Comparison of ENCODE assay signal across 8 mouse cellular contexts in the genomic region with DNA sequence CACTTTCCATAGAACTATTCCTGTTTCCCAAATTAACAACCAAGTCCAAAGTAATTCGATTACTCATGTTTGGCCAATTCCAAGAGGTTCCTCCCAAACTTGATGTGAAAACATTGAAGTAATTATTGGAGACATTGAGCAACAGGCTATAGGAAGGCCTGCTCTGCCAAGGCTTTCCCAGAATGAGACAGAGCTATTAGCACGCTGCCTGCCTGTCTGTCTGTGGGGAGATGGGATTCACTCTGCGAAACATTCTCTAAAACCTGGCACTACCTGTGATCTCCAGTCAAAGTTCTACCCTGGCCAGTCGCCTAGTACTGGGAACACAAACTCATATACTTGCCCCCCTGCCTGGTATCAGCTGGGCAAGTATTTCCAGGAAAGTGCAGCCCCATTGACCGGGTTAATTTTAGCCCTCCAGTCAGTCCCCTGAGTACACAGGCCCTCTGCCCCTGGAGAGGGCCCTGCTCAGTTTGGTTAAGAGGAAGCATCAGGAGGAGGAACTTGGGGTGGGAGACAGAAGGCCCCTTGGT. TPM values are rescaled to one million over a fixed set of nuclear protein-coding genes. Genes with fewer than 3 reads are reported as not detected.
DNase-seq lines count a peak whose midpoint lies in the region; ATAC-seq and TF ChIP-seq lines count a peak whose summit lies in the region.

No protein-coding gene starts in this region.

- no peak for DNase-seq in lung, embryonic 14.5 days
- DNase-seq in lung, postnatal 36 days = no peak
- no peak for DNase-seq in embryonic facial prominence, embryonic 10.5 days (ENCODE audit: low spot score)
- peak; percentile 90 for DNase-seq in heart, postnatal 0 days (ENCODE audit: low spot score)
- DNase-seq in limb, embryonic 10.5 days (ENCODE audit: low spot score) = no peak
- no peak for DNase-seq in right cerebral cortex, adult 2 months (ENCODE audit: low spot score in 2 of 2)

- H3K4me2 ChIP-seq in lung, embryonic 14.5 days = peak overlapping the region; percentile 97
- peak overlapping the region; percentile 70 for H3K4me2 ChIP-seq in heart, postnatal 0 days (ENCODE audit: low read depth, low read length)
- H3K4me2 ChIP-seq in neural tube, embryonic 14.5 days (ENCODE audit: low read depth, low read length) = peak overlapping the region; percentile 73

- peak; percentile 78 for TF ChIP-seq EP300 in heart, postnatal 0 days (IDR thresholded peaks at IDR 0.05; ENCODE audit: low read depth)

- H3K9ac ChIP-seq in lung, embryonic 14.5 days = peak overlapping the region; percentile 90
- peak overlapping the region; percentile 89 for H3K9ac ChIP-seq in heart, postnatal 0 days (replicated peaks; ENCODE audit: low read depth, low read length)
- H3K9ac ChIP-seq in neural tube, embryonic 14.5 days (replicated peaks; ENCODE audit: low read depth, low read length) = no peak overlapping the region

- whole genome bisulfite sequencing in lung, embryonic 14.5 days = 21% methylated on average over 5 of the region's 5 CpGs
- WGBS in embryonic facial prominence, embryonic 10.5 days = 38% methylated on average over 5 of the region's 5 CpGs
- 1% methylated on average over 5 of the region's 5 CpGs for WGBS in heart, postnatal 0 days
- WGBS in limb, embryonic 10.5 days = 45% methylated on average over 5 of the region's 5 CpGs
- WGBS in neural tube, embryonic 14.5 days = 33% methylated on average over 5 of the region's 5 CpGs

- no peaks in the 10 kb centered on the region for H3K27me3 ChIP-seq in lung, embryonic 14.5 days (ENCODE audit: insufficient read depth, low read length)
- no peaks in the 10 kb centered on the region for H3K27me3 ChIP-seq in embryonic facial prominence, embryonic 10.5 days (replicated peaks; ENCODE audit: low read depth, poor library complexity, severe bottlenecking)
- H3K27me3 ChIP-seq in heart, postnatal 0 days (ENCODE audit: control insufficient read depth, insufficient read depth, low read length) = no peaks in the 10 kb centered on the region
- no peaks in the 10 kb centered on the region for H3K27me3 ChIP-seq in limb, embryonic 10.5 days (ENCODE audit: low read depth, poor library complexity, severe bottlenecking)
- no peaks in the 10 kb centered on the region for H3K27me3 ChIP-seq in neural tube, embryonic 14.5 days (ENCODE audit: control insufficient read depth, insufficient read depth, low read length)

- peak overlapping the region; percentile 94 for H3K27ac ChIP-seq in lung, embryonic 14.5 days (ENCODE audit: low read depth)
- peak overlapping the region; percentile 96 for H3K27ac ChIP-seq in embryonic facial prominence, embryonic 10.5 days (replicated peaks)
- H3K27ac ChIP-seq in heart, postnatal 0 days (ENCODE audit: low read depth) = peak overlapping the region; percentile 97
- H3K27ac ChIP-seq in limb, embryonic 10.5 days = peak overlapping the region; percentile 93; the same call in 1 of the 2 replicates
- no peak overlapping the region for H3K27ac ChIP-seq in neural tube, embryonic 14.5 days (ENCODE audit: low read depth, low read length)

- H3K36me3 ChIP-seq in lung, embryonic 14.5 days (ENCODE audit: insufficient read depth) = no peaks in the 10 kb centered on the region
- 0 out of 2 replicates have a peak, but pooled peaks cover 5% of the 10 kb centered on the region for H3K36me3 ChIP-seq in embryonic facial prominence, embryonic 10.5 days (replicated peaks)
- no peaks in the 10 kb centered on the region; the same call in 1 of the 2 replicates for H3K36me3 ChIP-seq in heart, postnatal 0 days (replicated peaks; ENCODE audit: control insufficient read depth, insufficient read depth, low read length)
- peaks cover 5% of the 10 kb centered on the region; the same call in 1 of the 2 replicates for H3K36me3 ChIP-seq in limb, embryonic 10.5 days
- no peaks in the 10 kb centered on the region for H3K36me3 ChIP-seq in neural tube, embryonic 14.5 days (ENCODE audit: control insufficient read depth, insufficient read depth, low read length)

- no peaks in the 10 kb centered on the region for H3K9me3 ChIP-seq in lung, embryonic 14.5 days (ENCODE audit: low read depth, low read length)
- H3K9me3 ChIP-seq in embryonic facial prominence, embryonic 10.5 days = no peaks in the 10 kb centered on the region
- H3K9me3 ChIP-seq in heart, postnatal 0 days (replicated peaks; ENCODE audit: control insufficient read depth, low read length) = no peaks in the 10 kb centered on the region
- H3K9me3 ChIP-seq in limb, embryonic 10.5 days (replicated peaks) = no peaks in the 10 kb centered on the region
- H3K9me3 ChIP-seq in neural tube, embryonic 14.5 days (ENCODE audit: control insufficient read depth, low read length) = no peaks in the 10 kb centered on the region

- peaks cover 27% of the 10 kb centered on the region for H3K4me1 ChIP-seq in lung, embryonic 14.5 days (ENCODE audit: insufficient read depth)
- peaks cover 38% of the 10 kb centered on the region for H3K4me1 ChIP-seq in embryonic facial prominence, embryonic 10.5 days
- H3K4me1 ChIP-seq in heart, postnatal 0 days (ENCODE audit: control insufficient read depth, insufficient read depth) = peaks cover 36% of the 10 kb centered on the region
- H3K4me1 ChIP-seq in limb, embryonic 10.5 days = peaks cover 43% of the 10 kb centered on the region
- H3K4me1 ChIP-seq in neural tube, embryonic 14.5 days (ENCODE audit: control insufficient read depth, insufficient read depth, low read length) = peaks cover 20% of the 10 kb centered on the region

- no peak for TF ChIP-seq CTCF in lung, embryonic 14.5 days (IDR thresholded peaks at IDR 0.05; ENCODE audit: low read depth)
- no peak for TF ChIP-seq CTCF in heart, postnatal 0 days (IDR thresholded peaks at IDR 0.05; ENCODE audit: low read depth)

- peak overlapping the region; percentile 77 for H3K4me3 ChIP-seq in lung, embryonic 14.5 days (ENCODE audit: low read depth, low read length)
- peak overlapping the region; percentile 81 for H3K4me3 ChIP-seq in embryonic facial prominence, embryonic 10.5 days
- H3K4me3 ChIP-seq in heart, postnatal 0 days (ENCODE audit: low read depth, low read length) = peak overlapping the region; percentile 82
- H3K4me3 ChIP-seq in limb, embryonic 10.5 days = peak overlapping the region; percentile 75
- peak overlapping the region; percentile 74 for H3K4me3 ChIP-seq in neural tube, embryonic 14.5 days (ENCODE audit: low read depth, low read length)

- no peak for ATAC-seq in lung, embryonic 14.5 days (ENCODE audit: insufficient read depth)
- peak; percentile 55 for ATAC-seq in heart, postnatal 0 days (ENCODE audit: insufficient read depth, low read depth)
- no peak for ATAC-seq in neural tube, embryonic 14.5 days (ENCODE audit: low read depth)
- ATAC-seq in megakaryocyte progenitor cell, adult 5-6 weeks (replicated peaks; ENCODE audit: poor library complexity) = no peak

RNA-seq across cellular contexts. Expression of a gene that starts 1.5 kb away (rescaled TPM):
- 64.4 and 66.5 TPM in 2 replicates for polyA plus RNA-seq in lung, embryonic 14.5 days (2014; fragmentation: Nextera tagmentation; extraction: Ambion mirVana)
- 23.8 and 24.7 TPM in 2 replicates for polyA plus RNA-seq in embryonic facial prominence, embryonic 10.5 days (2016; fragmentation: Nextera tagmentation; extraction: Ambion mirVana)
- 125 and 129 TPM in 2 replicates for total RNA-seq in heart, postnatal 0 days (2014; rRNA removed; ENCODE audit: low replicate concordance)
- polyA plus RNA-seq in heart, postnatal 0 days (2015; fragmentation: Nextera tagmentation; extraction: Ambion mirVana) = 49.6 and 50.3 TPM in 2 replicates
- polyA plus RNA-seq in limb, embryonic 10.5 days (2016; fragmentation: Nextera tagmentation; extraction: Ambion mirVana) = 23.6 and 29.9 TPM in 2 replicates
- 5.2 and 9.9 TPM in 2 replicates for polyA plus RNA-seq in neural tube, embryonic 14.5 days (2014; fragmentation: Nextera tagmentation; extraction: Ambion mirVana)
- total RNA-seq in megakaryocyte progenitor cell, adult 5-6 weeks (2015) = 69.8 and 71.5 TPM in 2 replicates
- 41.2 and 46.5 TPM in 2 replicates for total RNA-seq in megakaryocyte progenitor cell, adult 5-6 weeks (2017)
